Mouse (Mus musculus) T-helper 2 cell (primary cell): ENCODE measurements around the gene Ttc39d.

Experiments used
- in situ Hi-C: fragments of 300-600 bp; cut with MboI, MseI; formaldehyde crosslinking; loops from one replicate; pipeline ENCODE4 v1.15.1; 2025; ENCODE audit warnings: high pct_unique_total_duplicates

Ttc39d gene

GRCm38 (mm10) chr17:80206671-80207581, at the start of gene Ttc39d, which contains the start of gene Srsf7:
Ttc39d (plus strand) TSS chr17:80207460.
Srsf7 (minus strand) TSS chr17:80207307.
- in situ Hi-C loops, result no loop called here

GRCm38 (mm10) chr17:80157489-80157888, 49.8 kb upstream of the Ttc39d start:
- in situ Hi-C loops, result no loop called here

DNA sequence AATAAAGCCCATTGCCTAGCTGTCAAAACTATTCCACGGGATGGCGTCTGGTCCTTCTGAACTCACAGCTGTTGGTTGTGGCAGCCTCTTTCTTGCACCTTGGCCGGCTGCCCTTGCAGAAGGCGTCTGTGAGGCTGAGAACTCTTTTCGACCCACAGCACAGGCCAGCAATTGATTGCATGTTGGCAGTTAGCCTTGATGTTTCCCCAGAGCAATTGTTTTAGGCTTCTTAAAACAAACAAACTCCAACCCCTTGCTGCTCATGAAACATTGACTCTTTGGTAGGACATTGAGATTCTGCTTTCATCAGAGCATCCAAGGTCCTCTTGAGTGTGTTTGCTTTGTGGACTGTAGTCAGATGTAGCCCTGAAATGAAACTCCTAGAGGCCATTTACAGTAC, 46.8 kb upstream of the Ttc39d start:
- in situ Hi-C loops, result no loop called here

GRCm38 (mm10) chr17:80163991-80164390, 43.3 kb upstream of the Ttc39d start:
- in situ Hi-C loops, result no loop called here

DNA sequence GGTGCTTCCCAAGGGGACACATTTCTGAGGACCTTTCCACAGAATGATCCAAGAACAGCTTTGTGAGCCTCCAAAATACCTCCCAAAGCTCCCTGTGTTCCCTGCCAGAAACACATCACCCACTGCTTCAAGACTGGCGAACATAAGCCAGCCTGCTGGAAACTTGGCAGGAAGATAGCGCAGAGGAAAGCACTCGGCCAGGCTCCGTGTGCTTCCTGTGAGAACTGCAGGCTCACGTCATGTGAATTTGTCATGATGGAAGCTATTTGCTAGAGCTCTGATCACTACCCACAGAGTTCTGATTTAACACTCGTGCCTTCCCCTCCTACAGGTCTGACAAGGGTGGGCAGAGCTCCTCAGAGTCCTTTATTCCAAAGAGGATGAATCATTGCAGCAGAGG, 41.5 kb upstream of the Ttc39d start:
- in situ Hi-C loops, result no loop called here

GRCm38 (mm10) chr17:80166346-80166745, 40.9 kb upstream of the Ttc39d start:
- in situ Hi-C loops, result no loop called here

DNA sequence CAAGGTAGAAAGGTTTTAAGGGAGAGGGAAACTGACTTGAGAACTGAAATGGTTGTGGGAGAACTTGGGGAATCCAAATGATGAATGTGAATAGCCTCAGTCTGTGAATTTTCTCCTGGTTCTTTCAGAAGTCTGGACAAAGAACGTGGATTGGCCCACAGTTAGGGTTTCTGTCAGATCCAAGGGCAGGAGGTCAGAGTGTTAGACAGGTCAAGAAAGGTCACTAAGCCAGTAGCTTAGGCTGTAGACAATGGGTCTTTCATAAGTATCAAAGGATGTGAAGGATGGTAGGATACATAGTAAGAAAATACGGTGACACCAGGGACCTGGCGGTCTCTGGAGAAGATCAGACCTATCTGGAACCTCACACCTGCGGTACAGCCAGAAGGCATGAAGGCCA, 39.8 kb upstream of the Ttc39d start:
- in situ Hi-C loops, result no loop called here

GRCm38 (mm10) chr17:80167851-80168251, 39.4 kb upstream of the Ttc39d start:
- in situ Hi-C loops, result no loop called here

GRCm38 (mm10) chr17:80168425-80169182, 38.7 kb upstream of the Ttc39d start:
- in situ Hi-C loops, result no loop called here

DNA sequence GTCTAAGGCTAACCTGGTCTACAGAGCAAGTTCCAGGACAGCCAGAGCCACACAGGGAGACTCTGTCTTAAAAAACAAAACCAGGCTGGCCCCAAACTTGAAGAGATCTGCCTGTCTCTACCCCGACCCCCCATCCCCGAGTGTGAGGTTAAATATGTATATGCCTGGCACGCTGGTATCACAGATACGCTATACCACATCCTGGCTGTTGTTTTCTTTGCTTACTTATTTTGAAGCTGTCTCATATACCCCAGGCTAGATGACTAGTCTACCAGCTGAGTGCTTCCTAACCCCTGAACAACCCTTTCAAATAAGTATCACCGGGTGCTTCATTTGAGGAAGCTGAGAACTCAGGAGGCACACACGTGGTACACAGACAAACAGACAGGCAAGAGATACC, 37.5 kb upstream of the Ttc39d start:
- in situ Hi-C loops, result loop anchor here (5.0 kb wide), 1 partner anchor 37 kb away; no protein-coding TSS in a partner anchor

DNA sequence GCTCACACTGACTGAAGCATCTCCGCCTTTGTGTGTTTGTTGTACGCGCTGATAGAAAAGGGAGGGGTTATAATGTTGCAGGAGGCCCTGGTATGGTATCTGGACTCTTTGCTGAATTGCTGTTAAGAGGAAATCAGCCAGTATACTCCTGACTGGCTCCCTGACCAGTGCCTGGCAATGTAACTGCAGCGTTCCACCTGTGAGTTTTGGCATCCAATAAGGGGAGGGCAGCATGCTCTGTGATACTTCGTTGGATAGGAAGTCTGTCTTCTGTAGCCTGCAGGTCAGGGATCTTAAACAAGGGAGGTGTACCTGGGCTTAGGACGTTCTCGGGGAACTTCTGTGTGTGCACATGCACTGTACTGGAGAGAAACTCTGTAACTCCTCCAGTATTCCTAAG, 36.3 kb upstream of the Ttc39d start:
- in situ Hi-C loops, result loop anchor here (5.0 kb wide), 1 partner anchor 39 kb away; no protein-coding TSS in a partner anchor

DNA sequence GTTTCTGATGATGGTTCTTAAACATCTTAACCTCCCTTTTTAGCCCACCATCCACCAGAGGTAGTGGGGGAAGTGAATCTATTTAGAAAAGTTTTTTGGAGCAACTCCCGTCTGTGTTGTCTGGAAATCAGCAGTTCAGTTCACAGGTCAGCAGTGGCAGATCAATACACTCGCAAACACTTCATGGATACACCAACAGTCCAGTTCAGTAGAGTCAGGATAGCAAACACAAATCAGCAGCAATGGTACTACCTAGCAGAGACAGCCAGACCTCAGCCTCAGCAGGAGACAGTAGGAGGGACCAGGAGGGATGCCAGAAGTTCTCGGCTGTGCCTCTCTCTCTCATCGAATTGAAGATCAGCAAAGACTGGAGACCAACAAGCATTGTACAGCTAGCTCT, 35.3 kb upstream of the Ttc39d start:
- in situ Hi-C loops, result loop anchor here (5.0 kb wide), 1 partner anchor 40 kb away; no protein-coding TSS in a partner anchor

- in situ Hi-C loops, result loop anchor here (5.0 kb wide), 1 partner anchor 40 kb away; no protein-coding TSS in a partner anchor
These were observed 34.5 kb upstream of the Ttc39d start for GRCm38 (mm10) chr17:80172761-80173160.

DNA sequence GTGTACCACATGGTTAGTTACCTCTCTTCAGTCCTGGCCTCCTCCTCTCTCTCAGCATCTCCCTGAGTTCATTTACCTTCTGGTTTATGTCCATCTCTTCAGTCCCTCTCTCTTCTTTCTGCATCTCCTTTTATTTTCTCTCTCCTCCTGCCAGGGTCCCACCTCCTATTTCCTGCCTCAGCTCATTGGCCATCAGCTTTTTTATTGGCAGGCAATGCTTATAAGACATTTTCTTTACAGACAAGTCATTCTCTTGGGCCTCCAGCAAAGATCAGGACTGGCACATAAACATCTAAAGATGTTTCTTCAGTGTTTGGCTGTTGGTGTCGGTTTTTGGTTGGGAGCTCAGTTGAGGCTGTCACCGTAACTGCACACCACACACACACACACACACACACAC, 33.6 kb upstream of the Ttc39d start:
- in situ Hi-C loops, result loop anchor here (5.0 kb wide), 1 partner anchor 41 kb away; no protein-coding TSS in a partner anchor

GRCm38 (mm10) chr17:80174146-80174545, 33.1 kb upstream of the Ttc39d start:
- in situ Hi-C loops, result loop anchor here (5.0 kb wide), 1 partner anchor 42 kb away; no protein-coding TSS in a partner anchor

GRCm38 (mm10) chr17:80174699-80175385, 32.4 kb upstream of the Ttc39d start:
- in situ Hi-C loops, result loop anchor here (5.0 to 25.0 kb wide), 3 partner anchors 43 to 1263 kb away; partner anchors contain the start of genes Cebpzos and Sult6b1

DNA sequence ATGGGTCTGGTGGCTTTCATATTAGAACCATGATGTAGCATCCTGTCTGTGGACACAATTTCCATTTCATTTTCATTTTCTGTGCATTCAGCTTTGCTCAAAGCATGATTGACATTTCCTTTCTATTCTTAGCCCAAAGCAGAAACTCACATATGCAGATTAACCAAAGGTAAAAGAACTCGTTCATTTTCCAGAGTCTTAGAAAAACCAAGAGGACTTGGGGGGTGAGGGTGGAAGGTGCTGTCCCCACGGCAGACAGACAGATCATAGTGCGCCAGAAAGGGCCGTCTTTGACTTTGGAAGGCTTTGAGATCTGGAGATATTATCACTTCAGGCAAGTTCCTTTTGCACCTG, 31.9 kb upstream of the Ttc39d start:
- in situ Hi-C loops, result loop anchor here (5.0 to 25.0 kb wide), 2 partner anchors 123 to 1263 kb away; partner anchors contain the start of genes Cebpzos and Sult6b1

DNA sequence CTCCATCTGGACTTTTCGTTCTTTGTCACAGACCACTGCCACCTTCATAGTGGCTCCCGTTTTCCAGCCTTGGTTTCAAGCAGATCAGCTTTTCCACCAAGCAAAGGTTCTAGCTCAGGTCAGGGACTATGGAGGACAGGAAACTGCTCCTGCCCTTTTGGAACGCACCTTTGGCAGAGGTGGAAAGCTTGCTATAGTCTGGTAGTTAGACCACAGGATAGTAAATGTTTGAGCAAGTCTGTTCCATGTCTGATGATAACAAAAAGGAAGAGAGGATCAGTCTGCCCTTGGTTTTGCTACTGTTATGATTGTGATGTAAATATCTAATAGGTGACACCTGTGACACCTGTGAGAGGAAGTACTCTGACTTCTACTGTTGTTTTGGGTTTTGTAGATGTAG, 31.3 kb upstream of the Ttc39d start:
- in situ Hi-C loops, result loop anchor here (5.0 to 25.0 kb wide), 2 partner anchors 124 to 1264 kb away; partner anchors contain the start of genes Cebpzos and Sult6b1

GRCm38 (mm10) chr17:80178846-80179245, 28.4 kb upstream of the Ttc39d start:
- in situ Hi-C loops, result loop anchor here (5.0 to 25.0 kb wide), 2 partner anchors 127 to 1267 kb away; partner anchors contain the start of genes Cebpzos and Sult6b1

GRCm38 (mm10) chr17:80179959-80180358, 27.3 kb upstream of the Ttc39d start:
- in situ Hi-C loops, result loop anchor here (5.0 to 25.0 kb wide), 3 partner anchors 128 to 1268 kb away; partner anchors contain the start of genes Atl2, Cebpzos and Sult6b1

GRCm38 (mm10) chr17:80180468-80180867, 26.8 kb upstream of the Ttc39d start:
- in situ Hi-C loops, result loop anchor here (10.0 to 25.0 kb wide), 2 partner anchors 286 to 1268 kb away; partner anchors contain the start of genes Atl2, Cebpzos and Sult6b1
